Mouse (Mus musculus) lung, adult 2 months (tissue): Measurements from ENCODE around the gene Epb41l3.

Source experiments
- CTCF ChIP-seq: fragments of 200-500 bp; IDR thresholded peaks from 2 replicates; pipeline ENCODE4 v1.5.1; 2011; ENCODE audit warnings: mild to moderate bottlenecking, low read length, control low read depth; ENCODE audit not compliant: insufficient read depth
- POLR2A ChIP-seq: fragments of 200-500 bp; IDR thresholded peaks from 2 replicates; pipeline ENCODE4 v1.6.1; 2011; ENCODE audit warnings: low read depth, mild to moderate bottlenecking, control low read depth, low read length, borderline replicate concordance; ENCODE audit errors: extremely low read depth

GRCm38 (mm10) chr17:69060388-69060787 lies 15.1 kb upstream of the Epb41l3 start:
- no peak for TF ChIP-seq CTCF
- TF ChIP-seq POLR2A: no peak
